Mouse (Mus musculus) retina, adult 2 months (tissue): Measurements from ENCODE around the gene Dscam.
A peak's percentile ranks its signal among the peaks of the same experiment; 100 is the strongest.

ENCODE experiments used
- DNase-seq: peaks from one replicate; pipeline ENCODE4 v3.0.0-alpha.2; 2012; ENCODE audit warnings: low read depth, low spot score

The Dscam gene

DNA sequence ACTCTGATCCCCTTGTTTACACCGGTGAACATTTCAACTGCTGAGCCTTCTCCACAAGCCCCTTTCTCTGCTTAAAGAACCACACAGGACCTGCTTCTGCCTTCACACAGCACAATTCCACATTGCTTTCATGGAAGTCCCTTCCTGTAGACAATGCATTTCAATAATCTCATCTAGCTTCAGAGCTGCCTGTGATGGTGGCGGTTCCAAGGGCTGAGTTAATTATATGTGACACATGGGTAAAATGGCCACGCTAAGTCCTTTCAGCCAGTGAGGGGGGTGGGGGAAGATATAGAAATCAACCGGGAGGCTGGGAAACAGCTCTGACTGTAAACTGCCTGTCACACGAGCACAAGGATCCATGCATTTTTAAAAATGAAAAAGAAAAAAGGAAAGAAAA is 152.2 kb downstream of the Dscam start:
- no peak for DNase-seq

- peak; percentile 66 for DNase-seq
Measured at GRCm38 (mm10) chr16:97017171-97017738, 153.3 kb downstream of the Dscam start.

- DNase-seq = no peak
Measured at GRCm38 (mm10) chr16:97016244-97016850, 154.2 kb downstream of the Dscam start.

GRCm38 (mm10) chr16:97014343-97014742 is 156.2 kb downstream of the Dscam start:
- DNase-seq = no peak

- DNase-seq = no peak
Measured at GRCm38 (mm10) chr16:97009116-97010055, 161.2 kb downstream of the Dscam start.

- DNase-seq = no peak
Measured at GRCm38 (mm10) chr16:97007892-97008527, 162.5 kb downstream of the Dscam start.

- DNase-seq = no peak
Measured at GRCm38 (mm10) chr16:97006854-97007182, 163.7 kb downstream of the Dscam start.

DNA sequence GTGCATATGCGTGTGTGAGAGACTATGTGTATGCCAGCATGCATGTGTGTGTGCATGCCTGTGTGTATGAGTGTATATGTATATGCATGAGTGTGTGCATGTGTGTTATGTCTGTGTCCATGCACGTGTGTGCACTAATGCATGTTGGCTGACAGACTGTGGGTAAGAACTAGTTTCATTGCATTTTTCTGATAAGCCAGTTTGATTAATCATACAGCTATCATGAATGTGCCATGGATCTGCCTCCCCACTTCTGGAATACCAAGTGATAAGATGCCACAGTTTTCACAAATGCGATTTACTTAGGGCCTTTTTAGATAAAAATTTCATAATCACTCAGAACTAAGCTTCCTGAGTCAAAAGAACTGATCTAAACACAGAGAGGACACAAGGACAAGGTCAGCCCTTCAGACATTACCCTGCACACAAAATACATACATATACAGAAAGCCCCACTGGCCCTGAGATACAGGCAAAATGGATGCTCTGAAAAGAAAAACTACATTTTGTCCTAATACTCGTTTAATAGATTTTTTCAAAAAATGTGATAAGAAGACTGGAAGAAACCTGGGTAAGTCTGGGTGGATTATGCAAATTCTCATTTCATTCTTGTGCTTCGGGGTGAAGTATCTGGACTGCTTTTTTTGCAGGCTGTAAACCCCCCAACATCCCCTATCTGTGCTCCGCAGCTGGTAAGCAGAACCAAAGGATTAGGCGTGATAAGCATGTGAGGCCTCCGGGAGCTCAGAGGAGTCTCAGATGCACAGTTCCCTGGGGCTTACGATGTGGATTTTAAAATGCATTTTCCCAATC is 164.3 kb downstream of the Dscam start:
- DNase-seq = no peak

DNA sequence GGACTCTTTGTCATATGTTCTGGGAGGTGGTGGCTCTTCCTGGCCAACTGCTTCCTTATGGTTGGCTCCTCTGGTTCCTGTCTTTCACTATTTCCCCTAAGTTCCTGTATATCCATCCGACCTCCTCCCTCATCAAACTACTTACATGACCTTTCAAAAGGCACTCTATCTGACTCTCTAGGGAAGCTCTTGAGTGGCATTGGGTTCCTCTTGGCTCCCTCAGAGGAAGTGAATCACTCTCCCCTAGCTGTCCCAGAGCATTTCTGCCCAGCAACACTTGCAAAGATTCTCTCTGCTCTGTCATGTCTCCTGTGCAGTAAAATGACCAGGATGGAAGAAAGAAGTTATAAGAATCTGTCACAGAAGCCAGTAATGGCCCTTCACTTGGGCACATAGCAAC is 166.6 kb downstream of the Dscam start:
- DNase-seq = no peak

- DNase-seq = no peak
Measured at GRCm38 (mm10) chr16:97002837-97003236, 167.7 kb downstream of the Dscam start.

GRCm38 (mm10) chr16:97002189-97002588 is 168.4 kb downstream of the Dscam start:
- DNase-seq = no peak

DNA sequence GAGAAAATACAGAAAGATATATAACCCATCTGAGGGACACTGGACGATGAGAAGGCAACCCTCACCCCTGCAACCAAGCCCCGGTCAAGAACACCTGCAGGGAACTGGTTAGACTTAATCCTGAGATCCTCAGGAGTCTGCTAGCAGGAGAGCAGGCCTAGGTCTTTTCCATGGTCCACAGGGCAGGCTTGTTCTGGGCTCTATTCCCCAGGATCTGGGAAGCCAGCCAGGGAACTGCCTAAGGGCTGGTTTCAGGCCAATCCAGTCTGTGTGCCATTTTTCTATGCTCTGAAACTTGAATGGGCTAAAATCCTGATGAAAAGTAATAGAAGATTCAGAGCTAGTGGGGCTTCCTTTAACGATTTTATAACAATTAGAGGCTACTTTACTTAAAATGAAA is 173.7 kb downstream of the Dscam start:
- DNase-seq = no peak

GRCm38 (mm10) chr16:96995858-96996257 is 174.7 kb downstream of the Dscam start:
- DNase-seq = no peak

DNA sequence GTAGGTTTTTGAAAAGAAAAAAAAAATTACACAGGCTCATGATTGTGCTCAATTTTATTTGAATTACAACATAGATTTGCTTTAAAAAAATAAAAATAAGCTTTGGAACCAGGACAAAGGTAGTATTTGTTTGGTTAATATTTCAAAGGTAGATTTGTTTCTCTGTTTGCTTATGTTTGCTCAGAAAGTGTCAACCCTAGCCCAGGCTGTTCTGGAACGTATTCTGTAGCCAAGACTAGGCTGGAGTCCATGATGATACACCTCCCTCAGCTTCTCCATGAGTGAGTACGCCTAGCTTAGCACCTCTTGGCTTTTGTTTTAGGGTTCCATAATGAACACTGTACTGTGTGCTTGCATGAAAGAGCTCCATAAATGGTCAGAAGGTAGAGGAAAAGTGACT is 183.2 kb downstream of the Dscam start:
- DNase-seq = no peak

- DNase-seq = no peak
Measured at GRCm38 (mm10) chr16:96973300-96973699, 197.3 kb downstream of the Dscam start.

DNA sequence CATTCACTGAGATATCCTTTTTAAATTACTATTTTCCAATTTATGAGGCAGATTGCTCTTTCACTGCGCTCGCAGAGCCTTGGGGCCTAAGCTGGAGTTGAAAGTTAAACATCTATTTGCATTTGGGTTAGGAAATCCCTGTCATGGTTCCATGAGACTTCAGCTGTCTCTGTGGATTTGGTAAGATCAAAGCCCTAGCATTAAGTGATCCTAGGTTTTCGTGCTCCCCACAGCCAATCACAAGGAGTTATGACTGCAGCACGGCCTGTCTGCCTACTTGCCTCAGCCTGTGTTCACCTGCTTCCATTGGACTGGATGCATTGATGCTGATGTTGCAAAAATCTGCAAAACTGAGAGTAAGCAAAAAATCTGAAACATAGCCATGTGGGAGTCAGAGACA is 198.8 kb downstream of the Dscam start:
- no peak for DNase-seq

DNA sequence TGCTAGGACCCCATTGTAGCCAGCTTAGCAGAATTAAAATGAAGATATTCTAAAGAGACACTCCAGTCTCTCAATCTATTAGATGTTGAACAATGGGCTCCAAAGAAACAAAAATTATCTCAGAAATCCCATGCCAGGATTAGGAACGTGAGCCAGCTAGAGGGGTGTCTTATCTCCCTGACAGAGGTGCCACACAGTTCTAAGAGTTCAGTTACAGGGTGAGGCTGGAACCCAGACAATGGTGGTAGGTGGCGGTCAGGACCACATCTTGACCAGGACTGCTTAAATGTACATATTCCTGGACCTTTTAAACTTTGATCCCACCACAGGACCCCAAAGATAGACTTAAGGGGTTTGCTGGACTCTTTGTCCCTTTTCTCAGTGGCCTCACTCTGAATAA is 200.1 kb downstream of the Dscam start:
- no peak for DNase-seq

DNA sequence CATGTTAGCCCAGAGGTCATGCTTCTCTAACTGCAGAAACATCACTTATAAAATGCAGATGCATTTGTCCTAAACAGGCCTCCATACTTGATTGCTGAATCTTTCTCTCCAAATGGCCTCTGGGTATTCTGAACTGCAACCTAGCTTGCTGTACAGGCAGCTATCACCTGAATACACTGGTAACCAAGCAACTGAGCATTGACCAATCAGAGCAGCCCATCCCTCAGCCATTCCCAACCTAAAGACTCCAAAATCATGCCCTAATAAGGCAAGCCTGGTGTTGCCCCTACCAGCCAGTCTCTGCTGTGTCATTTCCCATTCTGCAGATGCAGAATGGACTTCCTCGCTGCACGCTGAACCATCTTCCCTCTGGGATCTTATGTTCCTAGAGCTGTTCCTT is 200.9 kb downstream of the Dscam start:
- DNase-seq = no peak

DNA sequence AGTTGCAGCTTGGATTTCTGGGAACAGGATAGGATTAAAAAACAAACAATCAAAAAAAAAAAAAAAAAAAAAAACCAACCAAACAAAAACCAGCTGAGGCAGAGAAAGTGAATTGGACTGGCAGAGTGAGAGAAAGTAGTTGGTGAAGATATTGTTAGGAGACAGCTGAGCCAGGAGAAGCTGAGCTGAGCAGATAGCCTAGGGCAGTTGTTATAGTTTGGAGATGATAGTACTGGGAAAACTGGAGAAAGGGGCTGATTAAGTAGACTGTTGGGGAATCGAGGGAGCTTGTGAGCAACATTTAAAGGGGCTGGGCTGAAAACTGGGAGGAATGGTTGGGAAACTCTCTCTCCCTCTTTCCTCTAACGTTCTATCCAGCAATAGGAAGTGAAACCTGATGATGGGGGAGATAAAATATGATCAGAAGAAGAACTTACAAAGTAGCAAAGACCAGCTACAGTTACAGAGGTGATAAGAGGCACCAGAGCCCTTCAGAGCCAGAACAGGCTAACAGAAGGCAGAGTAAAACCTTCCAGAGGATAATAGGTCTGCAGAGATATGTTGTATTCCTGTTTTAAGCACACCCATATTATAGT is 201.6 kb downstream of the Dscam start:
- DNase-seq = no peak

DNA sequence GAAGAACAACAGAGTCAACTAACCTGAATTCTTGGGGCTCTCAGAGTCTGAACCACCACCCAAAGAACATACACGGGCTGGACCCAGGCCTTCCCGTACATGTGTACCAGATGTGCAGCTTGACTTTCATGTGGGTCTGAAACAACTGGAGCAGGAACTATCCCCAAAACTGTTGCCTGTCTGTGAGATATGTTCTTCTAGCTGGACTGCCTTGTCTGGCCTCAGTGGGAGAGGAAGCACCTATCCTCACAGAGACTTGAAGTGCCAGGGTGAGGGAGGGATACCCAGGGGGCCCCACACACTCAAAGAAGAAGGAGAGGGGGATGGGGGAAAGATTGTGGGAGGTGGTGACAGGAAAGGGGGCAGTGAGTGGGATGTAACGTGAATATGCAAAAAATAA is 210.9 kb downstream of the Dscam start:
- no peak for DNase-seq
